Mouse (Mus musculus): ENCODE data around the gene Slc9a3r2.
"Not testable (repeated sequence)": the region's sequence is repeated elsewhere in the genome, so short reads cannot be mapped to it uniquely, and the experiment has no call there.

Slc9a3r2 gene

DNA sequence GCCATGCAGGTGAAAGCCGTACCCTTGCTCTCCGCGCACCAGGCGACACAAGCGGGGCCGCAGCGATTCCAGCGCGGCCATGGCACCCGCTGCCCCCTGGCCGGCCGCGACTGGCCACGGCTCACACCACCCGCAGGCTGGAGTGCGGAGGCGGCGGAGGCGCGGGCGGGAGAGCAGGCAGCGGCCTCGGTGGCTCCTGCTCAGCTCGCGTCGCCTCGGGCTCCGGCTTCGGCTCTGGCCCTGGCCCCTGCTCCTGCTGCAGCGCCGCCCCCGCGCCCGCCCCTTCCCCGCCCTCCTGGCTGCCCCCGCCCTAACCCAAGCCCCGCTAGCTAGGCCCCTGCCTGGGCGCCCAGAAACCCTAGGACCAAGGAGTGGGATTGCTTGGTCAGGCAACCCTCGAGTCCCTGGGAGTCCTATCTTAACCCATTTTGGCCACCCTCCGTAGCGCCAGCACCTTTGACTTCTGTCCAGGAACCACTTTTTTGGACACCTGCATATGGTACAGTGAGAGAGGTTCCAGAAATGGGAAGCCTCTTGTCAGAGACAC lies at the start of gene Slc9a3r2:
Gene Slc9a3r2, minus strand, starts transcription at position 258 of the 547 bp plus-strand sequence.
- DNase-seq, result peak; percentile 81

DNA sequence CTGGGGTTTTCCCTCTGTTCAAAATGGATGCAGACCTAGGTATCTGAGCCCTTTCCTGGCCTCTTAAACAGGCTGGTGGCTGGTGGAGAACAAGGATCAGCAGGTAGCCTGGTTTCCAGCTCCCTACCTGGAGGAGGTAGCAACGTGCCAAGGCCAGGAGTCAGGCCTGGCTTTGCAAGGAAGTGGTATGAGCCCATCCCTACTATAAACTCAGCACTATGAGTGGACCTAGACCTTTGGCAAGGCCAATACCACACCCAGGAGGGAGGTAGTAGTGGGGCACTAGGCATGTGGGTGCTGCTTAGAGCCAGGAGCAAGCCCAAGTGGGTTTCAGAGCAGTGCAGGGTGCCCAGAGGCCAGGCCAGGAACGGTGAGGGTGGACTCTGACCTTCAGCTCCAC lies 49.3 kb upstream of the Slc9a3r2 start:
- no peak for DNase-seq

DNA sequence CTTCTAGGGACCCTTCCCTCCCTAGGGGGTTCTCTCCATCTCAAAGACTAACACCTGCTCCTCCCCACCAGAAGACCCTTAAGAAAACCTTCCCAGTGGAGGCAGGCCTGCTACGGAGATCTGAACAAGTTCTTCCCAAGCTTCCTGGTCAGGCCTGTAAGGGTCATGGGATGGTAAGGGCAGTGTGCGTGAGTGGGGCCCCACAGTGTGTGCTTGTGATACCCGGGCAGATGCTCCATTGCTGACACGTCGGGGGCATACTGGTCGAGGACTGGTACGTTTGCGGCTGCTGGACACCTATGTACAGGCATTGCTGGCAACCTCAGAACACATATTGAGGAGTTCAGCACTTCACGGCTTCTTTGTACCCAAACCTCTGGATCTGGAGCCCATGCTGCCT lies 48.6 kb upstream of the Slc9a3r2 start:
- no peak for DNase-seq

DNA sequence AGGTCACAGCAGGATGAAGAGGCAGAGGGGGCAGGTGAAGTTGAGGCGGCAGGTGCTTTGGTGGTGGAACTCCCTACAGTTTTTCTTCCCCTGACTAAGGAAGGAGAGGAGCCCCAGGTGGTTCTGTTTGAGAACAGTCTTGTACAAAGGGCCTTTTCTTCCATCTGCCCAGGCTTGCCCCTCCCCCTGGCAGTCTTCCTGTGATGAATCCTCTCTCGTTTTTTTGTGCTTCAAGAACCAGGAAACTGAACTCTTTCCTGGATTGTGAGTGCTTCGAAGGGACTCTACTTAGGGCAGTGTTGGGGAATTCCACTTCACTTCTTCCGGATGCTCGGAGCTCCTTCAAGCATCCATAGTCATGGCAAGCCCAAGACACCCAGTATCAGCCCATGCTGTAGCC lies 47.9 kb upstream of the Slc9a3r2 start:
- no peak for DNase-seq

DNA sequence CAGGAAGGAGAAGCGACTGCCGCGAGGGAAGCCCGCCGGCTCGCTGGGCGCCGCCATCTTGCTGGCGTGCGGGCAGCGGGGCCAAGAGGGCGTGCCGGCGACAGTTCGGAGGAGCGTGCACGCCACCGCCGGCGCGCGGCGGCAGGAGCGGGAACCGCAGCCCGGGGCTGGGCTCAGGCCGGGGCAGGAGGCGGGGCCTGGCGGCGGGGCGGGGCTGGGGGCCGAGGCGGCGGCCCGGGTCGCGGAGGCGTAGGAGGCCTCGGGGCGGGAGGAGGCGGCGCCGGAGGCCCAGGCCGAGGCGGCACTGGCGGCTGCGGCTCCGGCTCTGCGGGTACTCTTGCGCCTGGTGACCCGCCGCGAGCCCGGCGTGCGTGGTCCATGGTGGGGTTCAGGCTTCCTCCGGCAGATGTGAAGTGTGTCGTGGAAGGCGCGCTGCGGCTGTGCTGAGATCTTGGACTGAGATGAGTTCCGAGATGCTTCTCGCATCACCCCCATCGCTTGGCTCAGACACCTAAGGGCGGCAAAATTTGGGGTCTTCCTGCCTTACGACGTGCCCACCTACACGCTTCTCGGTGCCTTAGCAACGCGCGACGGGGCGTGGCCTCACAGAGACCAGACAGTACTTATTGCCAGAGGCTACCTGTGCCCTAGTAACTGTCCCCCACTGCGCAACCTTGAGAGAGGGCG lies 46.0 kb upstream of the Slc9a3r2 start, which contains the start of the genes Gfer and Noxo1:
Gene Gfer, minus strand, starts transcription at position 146 of the 687 bp plus-strand sequence.
Gene Noxo1, plus strand, starts transcription at position 224 of the 687 bp plus-strand sequence.
- peak; percentile 89 for DNase-seq

DNA sequence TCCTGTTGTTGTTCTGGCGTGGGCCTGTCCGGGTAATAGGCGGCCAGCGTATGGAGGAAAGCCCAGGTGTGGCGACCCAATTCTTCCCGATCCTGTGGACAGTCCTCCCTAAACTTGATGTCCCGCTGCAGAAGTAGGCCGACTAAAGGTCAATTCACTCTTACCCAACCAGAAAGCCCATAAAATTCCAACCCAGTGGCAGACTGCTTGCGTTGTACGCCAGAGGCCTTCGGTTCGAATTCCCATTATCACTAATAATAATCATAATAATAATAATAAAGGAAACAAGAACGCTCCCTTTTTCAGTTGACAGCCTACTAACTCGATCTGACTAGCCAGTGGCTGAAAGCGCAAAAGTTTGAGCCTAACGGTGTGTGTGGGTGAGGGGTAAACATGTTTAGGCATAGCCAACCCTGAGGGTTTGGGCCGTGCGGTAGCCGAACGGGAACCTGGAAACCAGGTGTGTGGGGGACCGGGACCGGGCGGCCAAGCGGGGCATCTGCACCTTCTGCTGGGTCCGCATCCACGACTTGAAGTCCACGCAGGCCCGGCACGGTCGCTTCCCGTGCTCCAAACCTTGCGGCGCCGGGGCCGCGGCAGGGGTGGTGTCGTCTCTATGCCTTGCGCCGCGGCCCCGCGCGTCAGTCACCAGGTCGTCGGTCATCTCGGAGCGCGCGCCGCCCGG lies 45.3 kb upstream of the Slc9a3r2 start:
- DNase-seq, result no peak

DNA sequence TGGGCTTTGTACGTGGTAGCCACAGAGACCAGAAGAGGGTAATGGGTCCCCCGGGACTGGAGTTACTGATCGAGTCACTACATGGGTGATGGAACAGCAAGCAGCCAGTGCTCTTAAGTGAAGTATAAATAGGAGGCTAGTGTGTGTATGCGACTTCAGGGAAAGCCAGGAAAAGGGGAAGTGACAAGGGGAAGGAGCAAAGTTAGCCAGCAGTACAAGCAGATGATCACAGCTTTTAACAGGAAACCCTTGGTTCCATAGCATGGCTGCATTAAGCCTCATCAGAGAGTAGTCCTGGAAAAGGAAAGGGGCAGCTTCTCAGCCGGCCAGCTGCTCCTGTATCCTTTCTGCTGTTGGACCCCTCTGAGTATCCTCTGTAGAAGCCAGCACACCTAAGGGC lies 42.3 kb upstream of the Slc9a3r2 start:
- DNase-seq, result no peak

DNA sequence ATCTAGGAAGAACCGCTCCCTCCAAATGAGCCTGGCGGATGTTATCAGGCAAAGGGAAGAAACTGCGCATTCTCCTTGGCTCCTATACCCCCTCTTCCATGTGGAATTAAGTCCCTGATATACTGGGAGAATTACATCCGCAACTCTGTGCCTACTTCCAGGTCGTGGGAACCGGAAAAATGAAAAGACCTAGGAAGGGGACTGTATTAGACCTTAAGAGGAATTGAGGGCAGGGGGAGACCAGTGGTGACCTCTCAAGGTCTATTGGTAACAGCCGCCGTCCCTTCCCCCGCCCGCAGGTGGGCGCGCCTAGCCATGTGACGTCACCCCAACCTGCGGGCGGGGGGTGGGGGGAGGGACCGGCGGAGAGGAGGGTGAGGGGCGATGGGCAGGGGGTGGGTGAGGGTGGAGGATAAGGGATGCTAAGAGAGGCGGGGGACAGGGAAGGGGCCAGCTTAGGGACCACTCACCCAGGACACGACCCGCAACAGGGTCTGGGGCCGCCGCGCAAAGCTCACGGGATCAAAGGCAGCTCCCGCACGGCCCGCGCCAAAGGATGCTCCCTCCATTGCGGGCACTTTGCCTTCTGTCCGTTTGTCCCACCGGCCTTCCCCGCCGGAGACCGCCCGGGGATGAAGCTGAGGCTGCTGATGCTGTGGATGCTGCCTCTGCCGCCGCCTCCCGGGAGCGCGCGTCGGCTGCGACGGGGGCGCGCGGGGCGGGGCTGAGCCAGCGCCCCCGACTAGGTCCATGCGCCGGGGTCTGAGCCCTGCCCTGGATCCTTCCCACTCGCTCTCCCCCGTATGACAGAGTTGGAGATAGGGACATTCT lies 39.3 kb upstream of the Slc9a3r2 start, which contains the start of gene Syngr3:
Gene Syngr3, minus strand, starts transcription at position 705 of the 831 bp plus-strand sequence.
- DNase-seq, result peak; percentile 77

DNA sequence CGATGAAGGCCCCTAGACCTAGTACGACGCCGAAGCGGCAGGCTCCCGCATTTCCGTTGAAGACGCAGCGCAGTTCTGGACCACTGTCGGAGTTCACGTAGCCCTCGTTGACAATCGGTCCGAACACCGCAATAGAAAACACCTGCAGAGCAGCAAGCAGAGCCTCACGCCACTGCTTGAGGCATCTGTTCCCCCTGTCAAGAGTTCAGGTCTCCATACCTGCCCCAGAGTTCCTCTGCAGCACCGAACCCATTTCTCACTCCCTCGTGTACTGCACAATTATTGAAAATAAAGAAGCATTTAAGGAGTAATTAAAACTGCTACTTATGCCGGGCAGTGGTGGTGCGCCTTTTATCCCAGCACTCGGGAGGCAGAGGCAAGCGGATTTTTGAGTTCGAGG lies 37.5 kb upstream of the Slc9a3r2 start:
- DNase-seq, result no peak

DNA sequence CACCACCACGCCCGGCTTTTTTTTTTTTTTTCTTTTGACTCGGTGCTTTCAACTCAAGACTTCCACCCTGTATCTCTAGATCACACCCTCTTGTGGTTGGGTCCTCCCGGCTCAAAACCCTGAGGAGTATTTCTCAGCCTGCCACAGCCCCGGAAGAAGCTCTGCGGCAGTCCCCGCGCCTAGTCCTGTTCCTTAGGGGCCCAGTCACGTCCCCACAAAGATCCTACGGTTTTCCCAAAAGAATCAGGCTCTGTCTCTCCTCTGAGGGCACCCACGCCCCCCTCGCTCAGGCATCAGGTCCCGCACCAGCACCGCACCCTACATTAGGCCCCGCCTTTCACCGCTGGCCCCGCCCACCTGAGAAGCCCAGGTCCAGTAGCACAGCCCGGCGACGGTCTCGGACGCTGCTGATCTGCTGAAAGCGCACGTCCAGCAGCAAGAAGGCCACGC lies 37.0 kb upstream of the Slc9a3r2 start:
- no peak for DNase-seq

DNA sequence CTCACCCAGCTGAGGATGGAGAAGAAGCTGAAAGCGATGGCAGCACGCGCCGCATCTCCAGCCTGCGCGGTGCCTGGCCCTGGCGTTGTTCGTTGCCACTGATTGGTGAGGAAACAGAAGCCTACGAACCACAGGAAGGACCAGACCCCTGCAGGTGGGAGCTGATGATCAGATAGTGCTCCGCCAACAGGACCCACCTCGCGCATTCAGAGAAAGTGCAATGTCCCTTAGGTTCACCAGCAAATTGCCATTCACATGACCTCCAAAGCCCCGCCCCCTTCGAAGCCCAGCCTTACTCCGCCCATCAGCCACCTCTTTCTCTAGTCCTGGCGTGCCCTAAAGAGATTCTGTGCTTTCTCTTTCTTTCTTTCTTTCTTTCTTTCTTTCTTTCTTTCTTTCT lies 36.4 kb upstream of the Slc9a3r2 start:
- no peak for DNase-seq

DNA sequence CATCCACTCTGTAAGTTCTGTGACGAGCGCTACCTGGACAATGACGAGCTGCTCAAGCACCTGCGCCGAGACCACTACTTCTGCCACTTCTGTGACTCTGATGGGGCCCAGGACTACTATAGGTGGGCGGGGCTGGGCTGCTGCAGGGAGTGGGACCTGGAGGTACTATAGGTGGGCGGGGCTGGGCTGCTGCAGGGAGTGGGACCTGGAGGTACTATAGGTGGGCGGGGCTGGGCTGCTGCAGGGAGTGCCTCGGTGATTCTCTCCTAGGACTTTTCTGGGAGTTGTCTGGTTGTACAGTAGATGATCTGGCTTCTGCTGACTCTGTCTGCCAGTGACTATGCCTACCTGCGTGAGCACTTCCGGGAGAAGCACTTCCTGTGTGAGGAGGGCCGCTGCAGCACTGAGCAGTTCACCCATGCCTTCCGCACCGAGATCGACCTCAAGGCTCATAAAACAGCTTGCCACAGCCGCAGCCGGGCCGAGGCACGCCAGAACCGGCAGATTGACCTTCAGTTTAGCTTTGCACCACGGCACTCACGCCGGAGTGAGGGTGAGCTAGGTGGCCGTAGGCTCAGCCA lies 27.5 kb upstream of the Slc9a3r2 start:
- DNase-seq, result no peak

DNA sequence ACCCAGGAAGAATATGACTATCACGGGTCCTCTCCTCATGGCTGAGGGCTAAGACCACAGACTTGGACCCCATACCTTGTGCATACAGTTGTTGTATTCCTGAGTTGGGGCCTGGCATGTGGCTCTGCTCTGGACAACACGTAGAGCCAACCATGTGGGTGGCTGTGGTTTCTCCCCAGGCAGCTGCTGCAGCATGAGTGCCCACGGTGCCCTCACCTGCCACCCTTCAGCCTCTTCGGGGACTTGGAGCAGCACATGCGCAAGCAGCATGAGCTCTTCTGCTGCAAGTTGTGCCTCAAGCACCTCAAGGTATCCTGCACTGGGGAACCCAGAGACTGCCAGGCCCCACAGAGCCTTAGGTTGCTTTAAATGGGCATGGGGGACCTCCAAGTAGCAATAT lies 26.8 kb upstream of the Slc9a3r2 start:
- no peak for DNase-seq

DNA sequence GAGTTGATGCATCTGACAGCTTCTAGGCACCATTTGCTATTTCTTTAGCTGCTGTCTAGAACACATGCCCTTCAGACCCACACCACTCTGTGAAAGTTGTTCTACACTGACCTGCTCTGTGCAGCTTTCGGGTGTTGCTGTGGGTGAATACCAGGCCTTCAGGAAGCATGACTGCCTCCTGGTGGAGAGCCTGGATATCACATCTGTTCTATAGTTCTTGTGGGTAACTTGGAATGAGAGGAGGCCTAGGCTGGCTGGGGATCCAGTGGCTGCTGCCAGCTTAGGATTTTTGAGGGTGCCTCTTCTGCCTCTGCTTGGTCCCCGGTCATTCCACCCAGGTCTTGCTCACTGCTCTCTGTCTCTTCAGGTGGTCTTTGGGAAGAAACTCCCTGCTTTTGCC lies 26.1 kb upstream of the Slc9a3r2 start:
- no peak for DNase-seq

DNA sequence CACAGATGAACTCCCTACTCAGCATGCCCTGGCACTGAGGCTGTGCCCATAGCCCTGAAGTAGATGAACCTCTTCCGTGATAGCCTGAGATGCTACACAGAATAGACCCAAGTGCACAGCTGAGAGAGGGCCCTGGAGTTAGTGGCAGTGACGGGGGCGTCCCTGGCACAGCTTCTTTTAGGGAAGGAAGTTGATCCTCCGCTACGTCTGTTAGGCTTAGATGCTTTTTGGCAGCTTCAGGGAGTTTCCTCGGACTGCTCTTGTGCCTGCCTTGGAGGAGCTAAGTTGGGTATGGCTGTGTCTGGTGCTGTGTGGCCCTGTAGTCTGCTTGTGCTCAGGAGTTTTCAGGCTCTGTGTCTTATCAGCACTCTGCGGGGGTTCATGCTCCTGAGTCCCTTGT lies 24.1 kb upstream of the Slc9a3r2 start:
- DNase-seq, result no peak

DNA sequence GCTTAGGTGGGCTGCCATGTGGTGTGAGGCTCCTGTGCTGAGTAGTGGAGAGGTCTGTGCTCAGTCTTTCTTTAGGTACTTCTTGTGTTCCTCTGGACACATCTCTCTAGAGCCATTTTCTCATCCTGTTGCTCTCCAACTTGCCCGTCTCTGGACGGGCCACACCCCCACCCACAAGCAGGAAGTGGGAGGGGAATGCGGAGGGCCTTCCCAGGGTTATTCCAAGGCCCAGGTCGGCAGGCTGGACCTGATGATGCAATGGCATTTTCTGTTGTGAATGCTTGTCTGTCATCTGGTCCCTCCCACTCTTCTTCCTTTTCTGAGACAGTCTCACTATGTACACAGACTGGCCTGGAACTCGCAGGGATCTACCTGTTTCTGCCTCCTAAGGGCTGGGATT lies 22.0 kb upstream of the Slc9a3r2 start:
- no peak for DNase-seq

DNA sequence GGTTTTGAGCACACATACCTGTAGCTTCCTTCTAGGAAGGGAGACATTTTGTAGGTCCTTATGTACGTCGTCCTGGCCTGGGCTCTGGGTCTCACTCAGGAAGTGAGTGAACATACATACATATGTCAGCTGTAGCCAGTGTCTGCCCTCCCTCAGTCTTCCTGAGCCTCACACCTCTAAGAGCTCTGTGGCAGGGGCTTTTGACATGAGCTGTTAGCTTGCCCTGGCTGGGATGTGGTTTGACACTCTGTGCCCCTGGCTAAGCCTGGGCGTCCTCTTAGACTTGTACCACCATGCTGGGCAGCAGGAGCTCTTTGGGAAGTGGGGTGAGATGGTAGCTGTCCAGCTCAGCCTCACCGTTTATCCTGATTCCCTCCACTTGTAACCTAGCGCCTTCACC lies 21.2 kb upstream of the Slc9a3r2 start:
- no peak for DNase-seq

DNA sequence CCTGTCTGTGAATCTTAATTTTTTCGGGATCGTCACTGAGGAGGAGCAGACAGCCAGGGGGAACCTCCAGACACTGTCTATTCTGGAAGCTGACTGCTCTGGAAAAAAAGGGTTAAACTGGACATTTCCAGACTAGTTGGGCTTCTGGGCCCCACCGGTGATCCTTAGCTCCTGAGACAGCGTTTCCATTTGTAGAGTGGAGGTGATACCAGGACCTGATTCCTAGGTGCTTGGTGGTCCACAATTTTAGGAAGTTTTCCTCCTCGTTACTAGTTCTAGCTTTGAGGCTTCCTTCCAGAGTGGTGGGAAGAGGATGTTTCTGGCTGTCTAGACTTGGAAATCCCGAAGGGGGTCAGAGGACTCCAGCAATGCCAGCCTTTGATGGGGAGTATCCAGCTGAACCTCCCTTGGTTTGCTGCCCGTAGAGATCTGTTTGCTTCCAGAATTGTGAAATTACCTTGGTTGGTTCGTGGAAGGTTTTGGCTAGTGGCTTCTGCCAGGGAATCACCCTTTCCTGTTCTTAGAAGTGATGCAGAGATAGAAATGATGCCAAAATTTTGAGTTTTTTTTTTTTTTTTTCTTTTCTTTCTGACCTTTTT lies 20.2 kb upstream of the Slc9a3r2 start:
- DNase-seq, result peak; percentile 39

DNA sequence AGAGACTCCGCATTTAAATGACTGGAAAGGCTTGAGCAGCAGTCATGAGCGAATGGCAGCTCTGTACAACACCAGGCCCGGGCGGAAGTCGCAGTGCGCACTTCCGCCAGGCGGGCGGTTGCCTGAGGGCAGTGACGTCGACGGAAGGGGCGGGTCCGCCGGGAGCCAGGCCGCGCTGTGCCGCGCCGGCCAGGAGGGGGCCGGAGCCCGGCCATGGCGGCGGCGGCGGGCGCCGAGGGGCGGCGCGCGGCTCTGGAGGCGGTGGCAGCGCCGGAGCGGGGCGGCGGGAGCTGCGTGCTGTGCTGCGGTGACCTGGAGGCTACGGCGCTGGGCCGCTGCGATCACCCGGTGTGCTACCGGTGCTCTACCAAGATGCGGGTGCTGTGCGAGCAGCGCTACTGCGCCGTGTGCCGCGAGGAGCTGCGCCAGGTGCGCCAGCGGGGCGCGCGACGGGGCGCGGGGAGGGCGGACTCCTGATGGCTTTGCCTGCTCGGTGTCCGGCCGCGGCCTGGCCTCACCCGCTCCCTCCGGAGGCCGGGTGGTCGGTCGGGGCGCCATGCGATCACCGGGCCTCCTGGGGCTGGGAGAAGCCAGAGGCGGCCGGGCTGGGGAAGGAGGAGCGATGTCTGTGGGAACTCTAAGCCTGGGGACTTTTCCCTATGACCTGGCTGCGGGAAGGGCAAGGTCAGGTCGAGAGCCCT lies 19.6 kb upstream of the Slc9a3r2 start, which contains the start of gene Zfp598:
Gene Zfp598, plus strand, starts transcription at position 143 of the 701 bp plus-strand sequence.
- peak; percentile 94 for DNase-seq

DNA sequence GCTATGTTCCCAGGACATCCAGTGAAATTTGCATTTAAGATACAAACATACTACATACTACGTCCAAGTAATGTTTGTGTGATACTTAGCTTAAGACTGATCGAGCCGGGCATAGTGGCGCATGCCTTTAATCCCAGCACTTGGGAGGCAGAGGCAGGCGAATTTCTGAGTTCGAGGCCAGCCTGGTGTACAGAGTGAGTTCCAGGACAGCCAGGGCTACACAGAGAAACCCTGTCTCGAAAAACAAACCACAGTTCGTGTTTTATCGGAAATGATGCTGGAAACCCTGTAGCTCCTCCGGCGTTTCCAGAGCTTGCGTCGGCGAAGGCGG lies 19.1 kb upstream of the Slc9a3r2 start:
- DNase-seq, result not testable (repeated sequence)

DNA sequence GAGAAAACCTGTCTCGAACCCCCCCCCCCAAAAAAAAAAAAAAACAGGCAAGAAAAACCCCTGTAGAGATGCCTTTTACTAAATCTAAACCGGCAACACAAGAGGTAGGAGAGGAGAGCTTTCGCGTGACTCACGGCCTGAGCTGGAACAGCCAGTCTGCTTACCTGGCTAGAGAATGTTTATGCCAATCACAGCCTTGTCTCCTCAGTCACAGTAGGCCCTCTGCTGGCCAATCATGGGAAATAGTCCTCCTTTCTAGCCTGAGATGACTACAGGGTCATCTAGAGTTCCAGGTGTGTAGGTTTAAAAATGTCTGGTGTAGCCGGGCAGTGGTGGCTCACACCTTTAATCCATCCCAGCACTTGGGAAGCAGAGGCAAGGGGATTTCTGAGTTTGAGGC lies 17.3 kb upstream of the Slc9a3r2 start:
- peak; percentile 84 for DNase-seq

DNA sequence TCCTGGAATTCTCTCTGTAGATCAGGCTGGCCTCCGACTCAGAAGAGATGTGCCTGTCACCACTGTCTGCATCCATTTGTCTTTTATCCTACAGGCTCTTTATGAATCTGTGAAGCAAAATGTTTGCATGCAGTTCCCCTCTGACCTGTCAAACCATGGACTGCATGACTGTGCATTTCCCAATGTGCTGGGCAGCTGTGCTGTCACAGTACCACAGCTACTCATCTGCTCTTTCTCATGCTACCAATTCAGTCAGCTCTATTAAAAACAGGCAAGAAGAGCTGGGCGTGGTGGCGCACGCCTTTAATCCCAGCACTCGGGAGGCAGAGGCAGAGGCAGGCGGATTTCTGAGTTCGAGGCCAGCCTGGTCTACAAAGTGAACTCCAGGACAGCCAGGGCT lies 16.9 kb upstream of the Slc9a3r2 start:
- DNase-seq, result peak; percentile 43

Data from cerebellum, adult 9-11 months (tissue).